Mouse (Mus musculus) left cerebral cortex, adult 2 months (tissue): Measurements from ENCODE around the gene Ccin. TPM values are rescaled to one million over a fixed set of nuclear protein-coding genes. Genes with fewer than 3 reads are reported as not detected.
A peak's percentile ranks its signal among the peaks of the same experiment; 100 is the strongest.

Source experiments
- DNase-seq, 2 experiments: peaks; one replicate each; pipeline ENCODE4 v3.0.0; 2021 to 2022; ENCODE audit warnings: low spot score in 2 of 2, mixed read lengths in 1 of 2; ENCODE audit errors: extremely low spot score in 1 of 2
- H3K27ac ChIP-seq: fragments of 200-600 bp; 2 replicates; pipeline ENCODE4 v1.8.1; 2022
- H3K4me3 ChIP-seq: fragments of 200-600 bp; 2 replicates; pipeline ENCODE4 v1.8.1; 2022
- CTCF ChIP-seq: fragments of 200-600 bp; IDR thresholded peaks from 2 replicates; pipeline ENCODE4 v1.8.1; 2022; ENCODE audit warnings: antibody characterized with exemption, mild to moderate bottlenecking, moderate library complexity
- intact Hi-C: fragments of 180-260 bp; cut with DNase I; formaldehyde crosslinking; loops from one replicate; pipeline ENCODE4 v1.15.1; 2025
- total RNA-seq, 2 experiments: library from RNA; stranded (reverse); gene quantifications; 2 replicates each; pipeline ENCODE4 v1.2.3; 2021

Gene Ccin
- total RNA-seq, 2 experiments from 2014 or later, result not detected

GRCm38 (mm10) chr4:43964951-43965684 lies 18.2 kb upstream of the Ccin start:
- TF ChIP-seq CTCF, result no peak
- Histone ChIP-seq H3K4me3 (no peak overlapping the region), H3K27ac (no peak overlapping the region)
- intact Hi-C loops, result no loop called here
- DNase-seq, result no peak

GRCm38 (mm10) chr4:43965856-43966535 lies 17.3 kb upstream of the Ccin start:
- intact Hi-C loops, result no loop called here
- no peak for TF ChIP-seq CTCF
- Histone ChIP-seq H3K27ac (no peak overlapping the region), H3K4me3 (no peak overlapping the region)
- no peak for DNase-seq

GRCm38 (mm10) chr4:43968650-43969049 lies 14.6 kb upstream of the Ccin start:
- intact Hi-C loops, result no loop called here
- peak; percentile 34 to 47 for DNase-seq
- no peak for TF ChIP-seq CTCF
- H3K4me3 ChIP-seq, result no peak overlapping the region
- no peak overlapping the region for H3K27ac ChIP-seq

GRCm38 (mm10) chr4:43969373-43969772 lies 13.9 kb upstream of the Ccin start:
- DNase-seq, result no peak
- no peak for TF ChIP-seq CTCF
- Histone ChIP-seq H3K4me3 (no peak overlapping the region), H3K27ac (no peak overlapping the region)
- intact Hi-C loops, result no loop called here

GRCm38 (mm10) chr4:43970393-43971330 lies 12.6 kb upstream of the Ccin start:
- Histone ChIP-seq H3K4me3 (no peak overlapping the region), H3K27ac (no peak overlapping the region)
- intact Hi-C loops, result no loop called here
- DNase-seq, result no peak
- TF ChIP-seq CTCF, result no peak

- no peak for TF ChIP-seq CTCF
- Histone ChIP-seq H3K27ac (no peak overlapping the region), H3K4me3 (no peak overlapping the region)
- intact Hi-C loops, result no loop called here
- no peak for DNase-seq
Measured at GRCm38 (mm10) chr4:43971541-43972136, 11.6 kb upstream of the Ccin start.

- intact Hi-C loops, result no loop called here
- no peak for TF ChIP-seq CTCF
- no peak for DNase-seq
- H3K4me3 ChIP-seq, result no peak overlapping the region
- H3K27ac ChIP-seq, result 0 out of 2 replicates have a peak overlapping the region, but pooled peaks have one; percentile 44
Measured at GRCm38 (mm10) chr4:43972137-43972591, 11.1 kb upstream of the Ccin start.

GRCm38 (mm10) chr4:43973526-43973981 lies 9.7 kb upstream of the Ccin start:
- TF ChIP-seq CTCF, result no peak
- DNase-seq, result peak; percentile 37 to 55
- intact Hi-C loops, result no loop called here

GRCm38 (mm10) chr4:43974914-43975616 lies 8.2 kb upstream of the Ccin start:
- no peak overlapping the region for H3K27ac ChIP-seq
- TF ChIP-seq CTCF, result no peak
- H3K4me3 ChIP-seq, result no peak overlapping the region
- no peak for DNase-seq
- intact Hi-C loops, result no loop called here

More at GRCm38 (mm10) chr4:43973526-43973981, 9.7 kb upstream of the Ccin start:
- Histone ChIP-seq H3K27ac (no peak overlapping the region), H3K4me3 (no peak overlapping the region)

- Histone ChIP-seq H3K27ac (no peak overlapping the region), H3K4me3 (no peak overlapping the region)
- TF ChIP-seq CTCF, result no peak
- intact Hi-C loops, result no loop called here
- no peak for DNase-seq
Measured at GRCm38 (mm10) chr4:43976223-43976740, 7.0 kb upstream of the Ccin start.
